In genomic region chr12:14149843-14150567, GRCm38 (mm10) we compare ENCODE assay signal across 8 mouse cellular contexts. TPM values are rescaled to one million over a fixed set of nuclear protein-coding genes. Genes with fewer than 3 reads are reported as not detected.
DNase-seq lines count a peak whose midpoint lies in the region; TF ChIP-seq lines count a peak whose summit lies in the region.

No protein-coding gene starts in this region.

- peak; percentile 38; the same call in 1 of the 2 replicates for TF ChIP-seq CTCF in lung, adult 2 months (IDR thresholded peaks at IDR 0.05; ENCODE audit: insufficient read depth, low read length)

- DNase-seq in ES-CJ7 (ENCODE audit: low read depth, low spot score): peak; percentile 24
- DNase-seq in cerebellum, adult 9-10 months: peak; percentile 62
- DNase-seq in frontal cortex, adult 2 months (ENCODE audit: extremely low spot score in 1 of 2, low spot score in 1 of 2): peak; percentile 56 to 82
- DNase-seq in hindbrain, embryonic 10.5 days (ENCODE audit: low spot score): peak; percentile 81
- DNase-seq in layer of hippocampus, postnatal 10 days (ENCODE audit: low spot score in 2 of 2): peak; percentile 80 to 88
- DNase-seq in lung, adult 2 months: peak; percentile 63
- peak; percentile 84 for DNase-seq in ovary, postnatal 36 days (ENCODE audit: low spot score)
- no peak for DNase-seq in MN1 (ENCODE audit: low spot score)

- H3K27me3 ChIP-seq in hindbrain, embryonic 10.5 days (ENCODE audit: insufficient read depth, poor library complexity, severe bottlenecking): peaks cover 48% of the 10 kb centered on the region

- H3K36me3 ChIP-seq in hindbrain, embryonic 10.5 days: no peaks in the 10 kb centered on the region

- no peaks in the 10 kb centered on the region for H3K9me3 ChIP-seq in hindbrain, embryonic 10.5 days

- H3K4me3 ChIP-seq in hindbrain, embryonic 10.5 days: peak overlapping the region; percentile 62
- peak overlapping the region; percentile 12 for H3K4me3 ChIP-seq in lung, adult 2 months (replicated peaks; ENCODE audit: extremely low read depth, low read depth, low read length)

- H3K4me1 ChIP-seq in hindbrain, embryonic 10.5 days (replicated peaks): peaks cover 35% of the 10 kb centered on the region
- peaks cover 4% of the 10 kb centered on the region; the same call in 1 of the 2 replicates for H3K4me1 ChIP-seq in lung, adult 2 months (ENCODE audit: control insufficient read depth, insufficient read depth, low read length)

- no peak for TF ChIP-seq POLR2A in lung, adult 2 months (IDR thresholded peaks at IDR 0.05; ENCODE audit: borderline replicate concordance, extremely low read depth, low read depth, low read length)

- H3K27ac ChIP-seq in hindbrain, embryonic 10.5 days: peak overlapping the region; percentile 80

- 1% methylated on average over 59 of the region's 59 CpGs for WGBS in hindbrain, embryonic 10.5 days
- WGBS in lung, adult 2 months: 1% methylated on average over 59 of the region's 59 CpGs

RNA-seq across cellular contexts. Expression of gene Fam84a, which starts 1.8 kb away (rescaled TPM):
- 38.5 and 43.2 TPM in 2 replicates for polyA plus RNA-seq in frontal cortex, adult 2 months (2012; rRNA removed)
- polyA plus RNA-seq in hindbrain, embryonic 10.5 days (2016; fragmentation: Nextera tagmentation; extraction: Ambion mirVana): 14.6 and 23.2 TPM in 2 replicates
- total RNA-seq in layer of hippocampus, postnatal 10 days (2021): 10 to 100 TPM; 63.5 to 64.9 TPM
- polyA plus RNA-seq in lung, adult 2 months (2012; rRNA removed): 6.3 and 7.3 TPM in 2 replicates
